Mouse (Mus musculus) CD4-positive, CD25-positive, alpha-beta regulatory T cell, adult 4 months (primary cell): ENCODE measurements around the gene Ctnna3. TPM values are rescaled to one million over a fixed set of nuclear protein-coding genes. Genes with fewer than 3 reads are reported as not detected.
"Not testable (repeated sequence)": the region's sequence is repeated elsewhere in the genome, so short reads cannot be mapped to it uniquely, and the experiment has no call there.

ENCODE experiments used
- ATAC-seq: one replicate; pipeline ENCODE4 v1.8.0; 2017
- polyA plus RNA-seq, 2 experiments: library from polyadenylated mRNA; unstranded; fragments of 100-300 nt; shearing (Covaris generic); gene quantifications; one replicate each; pipeline ENCODE4 v1.2.1; 2017

Gene Ctnna3
- polyA plus RNA-seq, 2 experiments from 2014 or later: 0.19 TPM; not detected in 1

DNA sequence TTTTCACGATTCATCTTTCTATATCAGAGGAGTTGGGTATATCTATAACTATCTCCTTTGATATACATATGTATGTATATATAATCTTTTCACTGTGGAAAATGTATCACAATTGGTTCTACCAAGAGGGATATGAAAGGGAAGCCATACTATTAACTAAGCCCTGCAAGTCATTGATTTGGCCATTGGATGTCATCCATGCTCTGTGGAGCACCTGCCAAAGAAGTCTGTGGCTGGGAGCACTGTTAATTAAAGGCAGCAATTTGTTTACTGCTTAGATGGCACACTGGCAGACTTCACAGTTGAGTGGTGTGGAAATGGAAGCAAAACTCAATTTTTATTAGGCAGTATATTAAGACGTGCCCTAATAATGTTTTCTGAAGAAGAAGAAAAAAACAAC is 1592.8 kb downstream of the Ctnna3 start:
- no peak for ATAC-seq

DNA sequence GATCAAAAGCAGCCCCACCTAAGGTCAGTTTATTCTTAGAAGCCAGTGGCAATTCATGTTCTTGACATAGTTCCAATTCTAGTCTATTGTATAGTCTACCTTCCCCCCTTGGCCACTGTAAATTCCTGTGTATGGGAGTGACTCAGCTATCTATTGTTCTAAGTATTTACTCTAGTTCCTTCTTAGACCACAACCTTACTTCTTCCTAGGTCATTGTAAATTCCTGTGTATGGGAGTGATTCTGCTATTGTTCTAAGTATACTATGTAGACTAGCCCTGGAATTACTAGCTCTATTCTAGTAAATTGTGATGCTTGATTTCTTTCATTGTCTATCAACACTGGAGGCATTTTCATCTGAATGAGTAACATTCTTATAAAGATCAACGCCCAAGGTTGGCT is 1603.6 kb downstream of the Ctnna3 start:
- ATAC-seq: not testable (repeated sequence)

Other genes starting within 250 kb of the Ctnna3 start
- not detected for gene Mypn, start 226.1 kb upstream of the Ctnna3 start, polyA plus RNA-seq
- 100 to 1,000 TPM in 1 of 2 experiments, 10 to 100 TPM in 1; 70.4 to 105 TPM for gene Herc4, start 186.3 kb upstream of the Ctnna3 start, polyA plus RNA-seq
- 1 to 10 TPM; 6.3 to 9.3 TPM for gene Sirt1, start 48.4 kb upstream of the Ctnna3 start, polyA plus RNA-seq
- gene Dnajc12, start 47.7 kb upstream of the Ctnna3 start, polyA plus RNA-seq: 1 to 10 TPM; 6.0 to 8.6 TPM
- not detected for gene Gm7075, start 8.3 kb upstream of the Ctnna3 start, polyA plus RNA-seq